Mouse (Mus musculus) heart, embryonic 16.5 days (tissue): Measurements from ENCODE around the gene Mus81. TPM values are rescaled to one million over a fixed set of nuclear protein-coding genes. Genes with fewer than 3 reads are reported as not detected.

Source experiments
- ATAC-seq: fragments of 200-750 bp; cut with Nextera tagmentation; replicated peaks from 2 replicates; pipeline ENCODE4 v1.8.0; 2017; ENCODE audit warnings: moderate number of reproducible peaks; ENCODE audit not compliant: insufficient read depth, low FRiP score; ENCODE audit errors: extremely low read depth
- H3K27ac ChIP-seq: fragments of 300-500 bp; sonication (generic); 2 replicates; pipeline ENCODE4 v1.5.1; 2014; ENCODE audit warnings: mild to moderate bottlenecking, low read length, control low read depth, moderate library complexity
- H3K27me3 ChIP-seq: fragments of 300-500 bp; sonication (generic); 2 replicates; pipeline ENCODE4 v1.6.1; 2014; ENCODE audit warnings: low read length, mixed read lengths; ENCODE audit not compliant: control insufficient read depth, insufficient read depth
- H3K36me3 ChIP-seq: fragments of 300-500 bp; sonication (generic); 2 replicates; pipeline ENCODE4 v1.6.1; 2014; ENCODE audit not compliant: control insufficient read depth, insufficient read depth
- H3K4me1 ChIP-seq: fragments of 300-500 bp; sonication (generic); 2 replicates; pipeline ENCODE4 v1.6.1; 2014; ENCODE audit warnings: low read length, mixed read lengths; ENCODE audit not compliant: control insufficient read depth, insufficient read depth
- H3K4me2 ChIP-seq: fragments of 300-500 bp; sonication (generic); 2 replicates; pipeline ENCODE4 v1.6.1; 2014; ENCODE audit warnings: low read depth, mild to moderate bottlenecking, control low read depth, low read length
- H3K4me3 ChIP-seq: fragments of 300-500 bp; sonication (generic); 2 replicates; pipeline ENCODE4 v1.5.1; 2014; ENCODE audit warnings: mild to moderate bottlenecking, control low read depth, low read length
- H3K9ac ChIP-seq: fragments of 300-500 bp; sonication (generic); 2 replicates; pipeline ENCODE4 v1.6.1; 2014; ENCODE audit warnings: low read length, control low read depth
- H3K9me3 ChIP-seq: fragments of 300-500 bp; sonication (generic); replicated peaks from 2 replicates; pipeline ENCODE4 v1.6.1; 2016; ENCODE audit warnings: low read length; ENCODE audit not compliant: control insufficient read depth
- WGBS: fragments of 180-500 bp; shearing (Covaris S2); extraction: QIAGEN DNeasy Blood & Tissue Kit; methylation state at CpG from one replicate; pipeline ENCODE4 v1.1.7; 2014; 5-methylcytosine and 5-hydroxymethylcytosine counted together
- polyA plus RNA-seq: library from polyadenylated mRNA; unstranded; fragments of >200 nt; fragmentation: Nextera tagmentation; extraction: Ambion mirVana; gene quantifications from 2 replicates; pipeline ENCODE4 v1.2.1, GENCODE M21; 2015

Mus81 gene
- polyA plus RNA-seq, 1 experiment from 2014 or later: 50.1 TPM

GRCm38 (mm10) chr19:5456922-5457745 is 31.1 kb downstream of the Mus81 start:
- Histone ChIP-seq H3K9ac (peak overlapping the region; percentile 82), H3K27ac (peak overlapping the region; percentile 89), H3K9me3 (no peaks in the 10 kb centered on the region), H3K4me1 (peaks cover 32% of the 10 kb centered on the region), H3K4me3 (peak overlapping the region; percentile 71), H3K27me3 (no peaks in the 10 kb centered on the region), H3K4me2 (peak overlapping the region; percentile 98), H3K36me3 (no peaks in the 10 kb centered on the region)
- ATAC-seq: peak; percentile 91
- WGBS: under 1% methylated on average over 70 of the region's 70 CpGs

- 3% methylated on average over 26 of the region's 26 CpGs for WGBS
- peak; percentile 15; the same call in 1 of the 2 replicates for ATAC-seq
- H3K27me3 ChIP-seq: no peaks in the 10 kb centered on the region
- peak overlapping the region; percentile 71 for H3K4me3 ChIP-seq
- no peaks in the 10 kb centered on the region for H3K9me3 ChIP-seq
- no peaks in the 10 kb centered on the region for H3K36me3 ChIP-seq
- peak overlapping the region; percentile 89 for H3K27ac ChIP-seq
- peak overlapping the region; percentile 98 for H3K4me2 ChIP-seq
- peak overlapping the region; percentile 82 for H3K9ac ChIP-seq
- H3K4me1 ChIP-seq: peaks cover 30% of the 10 kb centered on the region
Measured at GRCm38 (mm10) chr19:5456241-5456921, 31.8 kb downstream of the Mus81 start.

- ATAC-seq: no peak
Measured at GRCm38 (mm10) chr19:5455568-5455967, 32.6 kb downstream of the Mus81 start.

GRCm38 (mm10) chr19:5455037-5455436 is 33.2 kb downstream of the Mus81 start:
- Histone ChIP-seq H3K27ac (no peak overlapping the region), H3K4me1 (peaks cover 25% of the 10 kb centered on the region), H3K9ac (peak overlapping the region; percentile 82), H3K4me2 (peak overlapping the region; percentile 98), H3K9me3 (no peaks in the 10 kb centered on the region), H3K27me3 (peaks cover 6% of the 10 kb centered on the region), H3K36me3 (no peaks in the 10 kb centered on the region), H3K4me3 (peak overlapping the region; percentile 71)
- 75% methylated on average over 12 of the region's 12 CpGs for WGBS
- no peak for ATAC-seq

More at GRCm38 (mm10) chr19:5455568-5455967, 32.6 kb downstream of the Mus81 start:
- H3K4me1 ChIP-seq: peaks cover 25% of the 10 kb centered on the region
- H3K36me3 ChIP-seq: no peaks in the 10 kb centered on the region
- 60% methylated on average over 8 of the region's 8 CpGs for WGBS
- H3K4me3 ChIP-seq: peak overlapping the region; percentile 71
- no peaks in the 10 kb centered on the region for H3K9me3 ChIP-seq
- H3K27ac ChIP-seq: peak overlapping the region; percentile 89
- peak overlapping the region; percentile 82 for H3K9ac ChIP-seq
- H3K27me3 ChIP-seq: peaks cover under 1% of the 10 kb centered on the region; the same call in 1 of the 2 replicates
- peak overlapping the region; percentile 98 for H3K4me2 ChIP-seq

- Histone ChIP-seq H3K9ac (no peak overlapping the region), H3K4me2 (no peak overlapping the region)
- WGBS: 67% methylated on average over 6 of the region's 6 CpGs
Measured at GRCm38 (mm10) chr19:5451766-5452165, 36.4 kb downstream of the Mus81 start.

GRCm38 (mm10) chr19:5449673-5450072 is 38.5 kb downstream of the Mus81 start:
- no peak overlapping the region for H3K4me2 ChIP-seq
- H3K4me1 ChIP-seq: peaks cover 19% of the 10 kb centered on the region
- 76% methylated on average over 3 of the region's 3 CpGs for WGBS
- no peaks in the 10 kb centered on the region for H3K36me3 ChIP-seq
- no peaks in the 10 kb centered on the region for H3K9me3 ChIP-seq
- no peak for ATAC-seq
- H3K27me3 ChIP-seq: peaks cover 40% of the 10 kb centered on the region
- no peak overlapping the region for H3K9ac ChIP-seq
- no peak overlapping the region for H3K27ac ChIP-seq
- H3K4me3 ChIP-seq: no peak overlapping the region

More at GRCm38 (mm10) chr19:5451766-5452165, 36.4 kb downstream of the Mus81 start:
- Histone ChIP-seq H3K27ac (no peak overlapping the region), H3K4me1 (peaks cover 34% of the 10 kb centered on the region), H3K4me3 (no peak overlapping the region), H3K27me3 (peaks cover 29% of the 10 kb centered on the region), H3K36me3 (no peaks in the 10 kb centered on the region), H3K9me3 (no peaks in the 10 kb centered on the region)
- ATAC-seq: no peak

- H3K36me3 ChIP-seq: no peaks in the 10 kb centered on the region
- no peaks in the 10 kb centered on the region for H3K9me3 ChIP-seq
- ATAC-seq: no peak
- H3K9ac ChIP-seq: peak overlapping the region; percentile 58; the same call in 1 of the 2 replicates
- 5% methylated on average over 36 of the region's 36 CpGs for WGBS
- peaks cover 19% of the 10 kb centered on the region for H3K4me1 ChIP-seq
- peaks cover 45% of the 10 kb centered on the region for H3K27me3 ChIP-seq
- peak overlapping the region; percentile 79 for H3K4me2 ChIP-seq
- no peak overlapping the region for H3K27ac ChIP-seq
- H3K4me3 ChIP-seq: peak overlapping the region; percentile 53
Measured at GRCm38 (mm10) chr19:5448354-5449150, 39.6 kb downstream of the Mus81 start.

GRCm38 (mm10) chr19:5447515-5448353 is 40.5 kb downstream of the Mus81 start, which contains the start of gene Fosl1:
Fosl1 (plus strand) TSS chr19:5447547.
- WGBS: under 1% methylated on average over 70 of the region's 70 CpGs
- peak; percentile 42; the same call in 1 of the 2 replicates for ATAC-seq
- Histone ChIP-seq H3K4me1 (peaks cover 19% of the 10 kb centered on the region), H3K4me2 (peak within 1 kb of the TSS; percentile 79), H3K9me3 (no peaks in the 10 kb centered on the region), H3K27ac (no peak within 1 kb of the TSS), H3K4me3 (peak within 1 kb of the TSS; percentile 53), H3K9ac (peak within 1 kb of the TSS; percentile 58), H3K36me3 (no peaks in the 10 kb centered on the region), H3K27me3 (peaks cover 45% of the 10 kb centered on the region)
